Mouse (Mus musculus) forebrain, embryonic 10.5 days (tissue): Measurements from ENCODE around the gene Pde3a. TPM values are rescaled to one million over a fixed set of nuclear protein-coding genes. Genes with fewer than 3 reads are reported as not detected.
A peak's percentile ranks its signal among the peaks of the same experiment; 100 is the strongest.

Experiments
- DNase-seq: peaks from one replicate; pipeline ENCODE4 v3.0.0-alpha.2; 2017; ENCODE audit warnings: low spot score; ENCODE audit errors: extremely low spot score
- H3K27ac ChIP-seq: fragments of 300-500 bp; sonication (generic); 2 replicates; pipeline ENCODE4 v1.5.1; 2016; ENCODE audit warnings: mild to moderate bottlenecking
- H3K27me3 ChIP-seq: fragments of 300-500 bp; sonication (generic); 2 replicates; pipeline ENCODE4 v1.6.1; 2016; ENCODE audit warnings: mild to moderate bottlenecking; ENCODE audit not compliant: poor library complexity, severe bottlenecking
- H3K36me3 ChIP-seq: fragments of 300-500 bp; sonication (generic); replicated peaks from 2 replicates; pipeline ENCODE4 v1.6.1; 2016; ENCODE audit warnings: mild to moderate bottlenecking, moderate library complexity
- H3K4me1 ChIP-seq: fragments of 300-500 bp; sonication (generic); 2 replicates; pipeline ENCODE4 v1.6.1; 2016
- H3K4me3 ChIP-seq: fragments of 300-500 bp; sonication (generic); 2 replicates; pipeline ENCODE4 v1.5.1; 2016; ENCODE audit warnings: mild to moderate bottlenecking, moderate library complexity
- H3K9me3 ChIP-seq: fragments of 300-500 bp; sonication (generic); 2 replicates; pipeline ENCODE4 v1.6.1; 2016; ENCODE audit warnings: mild to moderate bottlenecking, moderate library complexity
- WGBS: fragments of 180-500 bp; shearing (Covaris S2); methylation state at CpG from one replicate; pipeline ENCODE4 v1.1.7; 2016; 5-methylcytosine and 5-hydroxymethylcytosine counted together
- polyA plus RNA-seq: library from polyadenylated mRNA; unstranded; fragments of >200 nt; fragmentation: Nextera tagmentation; extraction: Ambion mirVana; gene quantifications from 2 replicates; pipeline ENCODE4 v1.2.1, GENCODE M21; 2016

Gene Pde3a
- polyA plus RNA-seq, 1 experiment from 2014 or later = 1.3 TPM

DNA sequence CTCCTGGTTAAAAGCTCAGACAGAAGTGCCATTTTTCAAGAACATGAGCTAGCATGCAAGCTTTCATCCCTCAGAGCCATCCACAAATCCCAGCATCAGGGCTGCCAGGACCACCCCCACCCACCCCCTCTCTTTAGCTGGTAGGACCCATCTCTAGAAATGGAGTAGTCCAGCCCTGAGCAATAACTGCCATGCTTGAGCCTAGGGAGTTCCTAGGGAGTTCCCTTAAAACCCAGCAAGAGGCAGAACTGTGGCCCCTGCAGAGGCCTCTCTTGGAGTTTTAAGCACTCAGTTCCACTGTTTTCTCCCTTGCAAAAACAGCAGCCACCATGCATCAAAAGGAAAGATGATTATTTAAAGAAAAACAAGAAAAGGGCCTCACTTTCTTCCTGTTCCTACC is 988 bp upstream of the Pde3a start:
- H3K4me3 ChIP-seq = peak overlapping the region; percentile 76; the same call in 1 of the 2 replicates
- no peak for DNase-seq
- H3K4me1 ChIP-seq = peaks cover 26% of the 10 kb centered on the region
- H3K36me3 ChIP-seq = no peaks in the 10 kb centered on the region
- H3K9me3 ChIP-seq = no peaks in the 10 kb centered on the region
- H3K27ac ChIP-seq = no peak overlapping the region
- H3K27me3 ChIP-seq = peaks cover 55% of the 10 kb centered on the region

DNA sequence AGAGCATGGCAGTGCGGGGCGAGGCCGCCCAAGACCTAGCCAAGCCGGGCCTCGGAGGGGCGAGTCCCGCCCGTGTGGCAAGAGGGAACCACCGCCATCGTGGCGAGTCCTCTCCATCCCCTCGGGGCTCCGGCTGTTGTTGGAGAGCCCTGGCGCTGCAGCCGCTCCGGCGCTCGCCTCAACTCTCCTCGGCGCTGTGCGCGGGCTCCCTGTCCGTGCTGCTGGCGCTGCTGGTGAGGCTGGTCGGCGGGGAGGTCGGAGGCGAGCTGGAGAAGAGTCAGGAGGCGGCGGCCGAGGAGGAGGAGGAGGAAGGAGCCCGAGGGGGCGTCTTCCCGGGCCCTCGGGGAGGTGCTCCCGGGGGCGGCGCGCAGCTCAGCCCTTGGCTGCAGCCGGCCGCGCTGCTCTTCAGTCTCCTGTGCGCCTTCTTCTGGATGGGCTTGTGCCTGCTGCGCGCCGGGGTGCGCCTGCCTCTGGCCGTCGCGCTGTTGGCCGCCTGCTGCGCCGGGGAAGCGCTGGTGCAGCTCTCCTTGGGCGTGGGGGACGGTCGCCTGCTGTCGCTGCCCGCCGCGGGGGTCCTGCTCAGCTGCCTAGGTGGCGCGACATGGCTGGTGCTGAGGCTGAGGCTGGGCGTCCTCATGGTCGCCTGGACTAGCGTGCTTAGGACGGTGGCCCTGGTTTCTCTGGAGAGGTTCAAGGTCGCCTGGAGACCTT is 671 bp downstream of the Pde3a start:
- Histone ChIP-seq H3K9me3 (no peaks in the 10 kb centered on the region), H3K4me3 (peak overlapping the region; percentile 76), H3K27ac (peak overlapping the region; percentile 86), H3K27me3 (peaks cover 57% of the 10 kb centered on the region), H3K36me3 (no peaks in the 10 kb centered on the region), H3K4me1 (peaks cover 26% of the 10 kb centered on the region)
- under 1% methylated on average over 57 of the region's 68 CpGs for WGBS
- peak; percentile 66 for DNase-seq

DNA sequence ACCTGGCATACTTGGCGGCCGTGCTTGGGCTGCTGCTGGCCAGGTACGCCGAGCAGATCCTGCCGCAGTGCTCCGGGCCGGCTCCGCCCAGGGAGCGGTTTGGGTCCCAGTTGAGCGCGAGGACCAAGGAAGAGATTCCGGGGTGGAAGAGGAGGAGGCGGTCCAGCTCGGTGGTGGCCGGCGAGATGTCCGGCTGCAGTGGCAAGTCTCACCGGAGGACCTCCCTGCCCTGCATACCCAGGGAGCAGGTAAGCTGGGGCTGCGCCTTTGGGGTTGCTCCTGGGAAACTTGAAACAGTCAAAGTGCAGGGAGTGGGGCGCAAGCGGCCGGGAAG is 1.2 kb downstream of the Pde3a start:
- Histone ChIP-seq H3K4me3 (peak overlapping the region; percentile 76), H3K9me3 (no peaks in the 10 kb centered on the region), H3K36me3 (no peaks in the 10 kb centered on the region), H3K27me3 (peaks cover 57% of the 10 kb centered on the region), H3K4me1 (peaks cover 31% of the 10 kb centered on the region), H3K27ac (peak overlapping the region; percentile 86)
- WGBS = 1% methylated on average over 22 of the region's 22 CpGs
- no peak for DNase-seq

DNA sequence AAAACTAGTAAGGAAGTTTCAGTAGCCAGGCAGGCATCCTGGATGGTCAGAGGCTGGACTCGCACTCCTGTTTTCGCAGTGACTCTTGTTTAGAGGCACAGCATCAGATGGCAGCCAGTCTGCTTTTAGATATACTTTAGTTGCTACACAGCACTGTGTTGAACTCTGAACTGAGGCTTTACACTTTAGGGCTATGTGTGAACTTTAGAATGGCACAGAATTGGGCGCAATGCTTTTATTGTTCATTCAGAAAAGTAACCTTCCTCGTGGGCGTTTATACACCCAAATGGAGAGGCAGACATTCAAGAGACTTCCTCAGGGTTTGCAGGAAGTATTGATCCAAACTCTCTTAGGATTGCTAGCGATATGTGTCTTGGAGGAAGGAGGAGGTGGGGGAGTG is 1.9 kb downstream of the Pde3a start:
- Histone ChIP-seq H3K36me3 (no peaks in the 10 kb centered on the region), H3K9me3 (no peaks in the 10 kb centered on the region), H3K27ac (no peak overlapping the region), H3K4me1 (peaks cover 35% of the 10 kb centered on the region), H3K4me3 (peak overlapping the region; percentile 76), H3K27me3 (peaks cover 57% of the 10 kb centered on the region)
- no peak for DNase-seq
- 58% methylated on average over 6 of the region's 6 CpGs for WGBS

DNA sequence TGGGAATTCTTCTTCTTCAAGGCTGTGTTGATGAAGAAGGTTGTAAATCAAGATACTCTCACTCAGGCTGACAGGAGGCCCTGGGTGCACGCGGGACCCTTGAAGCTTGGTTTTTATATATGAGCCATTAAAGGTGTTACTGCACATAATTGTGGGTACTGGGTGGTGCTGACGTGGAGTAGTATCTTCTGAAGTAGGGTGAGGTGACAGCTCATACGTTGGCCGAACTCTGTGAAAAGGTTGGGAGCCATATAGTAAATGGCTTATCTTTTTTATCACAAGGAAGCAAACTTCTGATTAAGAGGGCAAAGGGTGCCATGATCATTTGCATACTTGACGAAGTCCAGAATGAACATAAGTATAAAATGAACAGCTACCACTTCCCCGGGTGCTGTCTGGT is 3.5 kb downstream of the Pde3a start:
- no peak overlapping the region for H3K4me3 ChIP-seq
- no peaks in the 10 kb centered on the region for H3K9me3 ChIP-seq
- H3K27ac ChIP-seq = no peak overlapping the region
- no peaks in the 10 kb centered on the region for H3K36me3 ChIP-seq
- H3K27me3 ChIP-seq = peaks cover 57% of the 10 kb centered on the region
- peaks cover 35% of the 10 kb centered on the region for H3K4me1 ChIP-seq
- 90% methylated on average over 7 of the region's 7 CpGs for WGBS
- DNase-seq = no peak

DNA sequence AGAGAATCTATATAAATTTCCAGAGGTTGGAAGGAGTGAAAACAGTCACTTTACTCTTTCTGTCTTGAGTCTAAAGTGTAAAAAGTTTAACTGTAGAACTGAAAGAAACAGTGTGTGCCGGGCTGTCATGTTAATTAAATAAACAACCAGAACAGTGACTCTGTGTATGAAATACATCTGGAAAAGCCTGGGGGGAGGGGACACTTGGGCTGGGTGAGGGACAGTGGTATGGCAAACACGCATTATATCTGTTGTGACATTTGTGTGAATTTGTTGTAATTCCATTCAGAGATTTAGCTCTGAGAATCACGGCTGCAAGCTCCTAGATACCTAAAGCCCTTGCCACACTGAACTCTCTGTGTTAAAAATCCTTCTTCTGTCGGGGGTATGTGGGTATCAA is 5.9 kb downstream of the Pde3a start:
- no peaks in the 10 kb centered on the region for H3K9me3 ChIP-seq
- DNase-seq = no peak
- no peak overlapping the region for H3K27ac ChIP-seq
- peaks cover 15% of the 10 kb centered on the region for H3K4me1 ChIP-seq
- H3K27me3 ChIP-seq = peaks cover 34% of the 10 kb centered on the region
- no peak overlapping the region for H3K4me3 ChIP-seq
- no peaks in the 10 kb centered on the region for H3K36me3 ChIP-seq
- WGBS = 43% methylated on average over 4 of the region's 4 CpGs

DNA sequence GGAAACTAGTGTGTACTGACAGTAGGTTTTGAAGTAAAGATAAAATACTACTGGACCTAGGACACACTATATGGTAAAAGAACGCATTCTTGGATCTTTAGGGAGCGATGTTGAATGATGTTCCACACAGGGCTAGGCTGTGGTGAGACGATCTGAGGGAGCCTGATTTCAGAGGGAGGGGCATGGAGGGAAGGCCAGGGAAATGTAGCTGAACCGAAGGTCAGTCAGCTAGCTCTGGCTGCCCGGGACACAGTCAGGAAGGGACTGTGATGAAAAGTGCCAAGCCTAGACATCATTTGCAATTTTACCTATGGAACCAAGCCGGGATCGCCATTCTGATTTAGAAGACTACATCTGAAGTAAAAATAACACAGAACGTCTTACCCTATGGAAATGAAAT is 7.8 kb downstream of the Pde3a start:
- DNase-seq = no peak

DNA sequence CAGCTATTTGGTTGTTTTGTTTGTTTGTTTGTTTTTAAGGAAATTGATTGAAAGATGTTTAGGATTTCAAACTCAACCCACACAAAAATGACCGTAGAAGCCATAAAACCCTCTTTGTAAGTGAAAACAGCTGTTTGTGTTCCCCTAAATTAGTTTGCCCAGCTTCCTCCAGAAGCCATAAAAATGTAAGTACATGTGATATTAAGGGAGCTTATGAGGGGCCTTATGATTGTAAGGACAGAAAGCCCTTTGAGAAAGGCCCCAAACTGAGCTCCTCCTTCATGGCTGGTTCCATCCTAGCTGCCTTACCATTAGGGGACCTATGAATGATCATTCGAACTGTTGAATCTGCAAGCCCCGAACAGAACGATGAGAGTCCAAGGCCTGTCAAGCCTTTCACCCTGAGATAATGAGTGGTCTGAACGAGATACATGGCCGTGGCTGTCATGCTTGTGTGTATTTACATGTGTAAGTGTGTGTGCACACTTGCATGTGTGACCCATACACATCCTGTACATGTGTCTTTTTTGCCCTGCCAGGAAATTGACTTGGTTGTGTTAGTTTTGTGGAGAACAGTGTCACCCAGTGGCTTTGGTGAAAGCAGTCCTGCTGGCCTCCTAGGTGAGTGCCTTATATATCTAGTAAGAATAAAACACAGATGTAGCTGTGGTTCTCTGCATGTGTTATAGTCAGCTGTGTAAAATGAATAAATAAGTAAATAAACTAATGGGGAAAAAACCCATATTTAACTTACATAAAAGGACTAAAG is 8.5 kb downstream of the Pde3a start:
- no peak for DNase-seq
- Histone ChIP-seq H3K27me3 (peaks cover 7% of the 10 kb centered on the region), H3K9me3 (no peaks in the 10 kb centered on the region), H3K36me3 (no peaks in the 10 kb centered on the region), H3K4me3 (no peak overlapping the region), H3K4me1 (peaks cover 9% of the 10 kb centered on the region), H3K27ac (no peak overlapping the region)
- 86% methylated on average over 6 of the region's 6 CpGs for WGBS

More for the DNA sequence above, 7.8 kb downstream of the Pde3a start:
- H3K36me3 ChIP-seq = no peaks in the 10 kb centered on the region
- H3K4me3 ChIP-seq = no peak overlapping the region
- peaks cover 9% of the 10 kb centered on the region for H3K4me1 ChIP-seq
- no peaks in the 10 kb centered on the region for H3K9me3 ChIP-seq
- 73% methylated on average over 8 of the region's 8 CpGs for WGBS
- H3K27ac ChIP-seq = no peak overlapping the region
- peaks cover 14% of the 10 kb centered on the region for H3K27me3 ChIP-seq

DNA sequence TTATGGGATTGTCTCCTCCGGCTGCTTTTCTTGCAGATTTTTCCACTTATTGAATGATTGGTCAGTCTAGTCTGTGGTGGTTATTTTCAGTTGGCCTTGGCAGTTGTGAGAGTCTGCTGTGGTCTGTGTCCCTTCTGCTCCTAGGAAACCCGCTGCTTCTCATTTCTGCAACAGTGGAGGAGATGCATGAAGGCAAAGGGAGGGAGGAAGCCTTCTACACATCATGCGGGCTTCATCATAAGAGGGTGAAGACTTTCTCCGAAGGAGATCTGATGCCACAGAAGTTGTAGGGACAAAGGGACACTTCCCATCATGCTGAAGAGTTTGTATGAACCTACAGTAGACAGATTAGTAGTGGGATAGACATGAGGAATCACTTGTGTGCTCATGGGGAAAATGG is 16.2 kb downstream of the Pde3a start:
- H3K4me1 ChIP-seq = no peaks in the 10 kb centered on the region
- no peaks in the 10 kb centered on the region for H3K27me3 ChIP-seq
- 94% methylated on average over 4 of the region's 4 CpGs for WGBS
- no peaks in the 10 kb centered on the region for H3K9me3 ChIP-seq
- no peaks in the 10 kb centered on the region for H3K36me3 ChIP-seq
- H3K4me3 ChIP-seq = no peak overlapping the region
- H3K27ac ChIP-seq = no peak overlapping the region
- no peak for DNase-seq

DNA sequence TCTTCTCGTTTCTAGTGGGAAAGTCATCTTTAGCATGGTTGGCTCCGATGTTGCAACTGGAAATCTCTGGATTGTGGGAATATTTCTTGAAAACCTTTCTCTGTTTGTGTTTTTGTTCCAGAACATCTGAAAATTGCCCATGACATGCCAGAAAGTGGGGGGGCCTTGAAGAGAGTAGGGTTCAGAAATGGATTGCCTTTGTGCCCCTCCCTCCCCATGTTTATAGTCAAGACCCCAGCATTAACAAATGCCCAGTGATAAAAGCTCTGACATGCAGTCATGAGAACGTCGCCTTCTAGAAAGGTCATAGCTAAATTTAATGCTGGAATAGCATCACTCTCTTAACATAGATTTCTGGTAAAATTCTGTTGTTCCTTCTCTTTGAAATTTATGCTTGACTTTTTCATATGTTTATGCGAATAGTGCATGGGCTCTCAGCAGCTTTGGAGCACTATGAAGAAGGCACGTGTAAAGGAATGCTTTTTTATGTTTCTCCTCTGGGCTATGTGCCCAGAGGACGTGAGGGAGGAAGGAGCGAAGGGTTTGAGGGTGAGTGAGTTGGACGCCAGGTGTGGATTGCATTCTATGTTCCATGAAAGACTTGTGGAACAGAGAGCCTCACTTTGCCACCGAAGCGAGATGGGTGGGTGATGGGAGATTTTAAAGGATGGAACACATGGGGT is 19.0 kb downstream of the Pde3a start:
- no peaks in the 10 kb centered on the region for H3K36me3 ChIP-seq
- no peaks in the 10 kb centered on the region for H3K4me1 ChIP-seq
- H3K4me3 ChIP-seq = no peak overlapping the region
- DNase-seq = no peak
- no peaks in the 10 kb centered on the region for H3K27me3 ChIP-seq
- no peak overlapping the region for H3K27ac ChIP-seq
- H3K9me3 ChIP-seq = no peaks in the 10 kb centered on the region
- 92% methylated on average over 11 of the region's 11 CpGs for WGBS

DNA sequence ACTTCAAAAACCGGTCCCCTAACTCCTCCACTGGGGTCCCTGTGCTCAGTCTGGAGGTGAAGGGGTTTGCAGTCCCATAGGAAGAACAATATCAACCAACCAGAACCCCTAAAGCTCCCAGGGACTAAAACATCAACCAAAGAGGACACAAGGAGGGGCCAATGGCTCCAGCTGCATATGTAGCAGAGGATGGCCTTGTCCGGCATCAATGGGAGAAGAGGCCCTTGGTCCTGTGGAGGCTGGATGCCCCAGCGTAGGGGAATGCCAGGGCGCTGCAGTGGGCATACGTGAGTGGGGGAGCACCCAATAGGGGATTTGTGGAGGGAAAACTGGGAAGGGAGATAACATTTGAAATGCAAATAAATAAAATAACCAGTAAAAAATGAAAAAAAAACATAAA is 19.8 kb downstream of the Pde3a start:
- H3K27ac ChIP-seq = no peak overlapping the region
- H3K27me3 ChIP-seq = no peaks in the 10 kb centered on the region
- H3K9me3 ChIP-seq = no peaks in the 10 kb centered on the region
- H3K4me3 ChIP-seq = no peak overlapping the region
- WGBS = 92% methylated on average over 5 of the region's 5 CpGs
- DNase-seq = no peak
- no peaks in the 10 kb centered on the region for H3K4me1 ChIP-seq
- H3K36me3 ChIP-seq = no peaks in the 10 kb centered on the region

DNA sequence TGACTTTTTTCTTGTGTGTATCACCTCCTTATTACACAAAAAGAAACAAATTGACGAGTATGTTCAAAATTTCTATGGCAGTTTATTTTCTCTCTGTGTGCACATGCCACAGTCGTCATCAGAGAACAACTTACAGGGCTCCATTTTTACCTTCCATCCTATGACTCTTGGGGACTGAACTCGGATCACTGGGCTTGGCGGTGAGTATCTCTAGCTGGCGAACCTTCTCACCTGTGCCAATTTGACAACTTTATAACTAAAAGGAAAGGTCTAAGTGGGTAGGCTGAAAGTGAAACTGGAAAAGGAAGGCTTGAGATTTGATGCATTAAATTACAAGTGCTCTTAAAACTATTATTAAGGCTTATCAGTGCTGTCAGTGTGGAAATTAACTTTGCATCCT is 22.1 kb downstream of the Pde3a start:
- H3K4me3 ChIP-seq = no peak overlapping the region
- H3K36me3 ChIP-seq = no peaks in the 10 kb centered on the region
- DNase-seq = no peak
- H3K9me3 ChIP-seq = no peaks in the 10 kb centered on the region
- WGBS = 87% methylated on average over 5 of the region's 5 CpGs
- H3K27ac ChIP-seq = no peak overlapping the region
- no peaks in the 10 kb centered on the region for H3K27me3 ChIP-seq
- H3K4me1 ChIP-seq = no peaks in the 10 kb centered on the region

DNA sequence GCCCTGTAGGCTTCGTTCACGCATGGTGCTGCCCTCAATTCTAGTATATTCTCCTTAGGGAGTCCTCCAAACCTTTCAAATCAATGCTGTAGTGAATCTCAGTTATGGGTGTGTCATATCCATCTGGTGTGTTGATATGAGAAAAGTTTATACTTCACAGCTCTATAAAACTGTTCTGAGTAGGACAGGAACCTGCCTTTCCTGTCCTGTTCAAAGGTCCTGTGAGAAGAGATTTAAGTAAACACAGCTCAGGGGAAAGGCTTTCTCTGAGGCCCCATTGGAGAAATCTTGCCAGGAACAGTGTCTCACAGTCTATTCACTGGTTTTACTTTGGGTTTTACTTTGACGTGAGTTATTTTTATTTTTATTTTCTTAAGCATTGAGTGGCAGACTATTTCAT is 22.5 kb downstream of the Pde3a start:
- H3K36me3 ChIP-seq = no peaks in the 10 kb centered on the region
- no peak for DNase-seq
- H3K9me3 ChIP-seq = no peaks in the 10 kb centered on the region
- WGBS = 91% methylated on average over 3 of the region's 3 CpGs
- H3K27me3 ChIP-seq = no peaks in the 10 kb centered on the region
- H3K4me3 ChIP-seq = no peak overlapping the region
- no peak overlapping the region for H3K27ac ChIP-seq
- H3K4me1 ChIP-seq = no peaks in the 10 kb centered on the region
